In the genomic region with DNA sequence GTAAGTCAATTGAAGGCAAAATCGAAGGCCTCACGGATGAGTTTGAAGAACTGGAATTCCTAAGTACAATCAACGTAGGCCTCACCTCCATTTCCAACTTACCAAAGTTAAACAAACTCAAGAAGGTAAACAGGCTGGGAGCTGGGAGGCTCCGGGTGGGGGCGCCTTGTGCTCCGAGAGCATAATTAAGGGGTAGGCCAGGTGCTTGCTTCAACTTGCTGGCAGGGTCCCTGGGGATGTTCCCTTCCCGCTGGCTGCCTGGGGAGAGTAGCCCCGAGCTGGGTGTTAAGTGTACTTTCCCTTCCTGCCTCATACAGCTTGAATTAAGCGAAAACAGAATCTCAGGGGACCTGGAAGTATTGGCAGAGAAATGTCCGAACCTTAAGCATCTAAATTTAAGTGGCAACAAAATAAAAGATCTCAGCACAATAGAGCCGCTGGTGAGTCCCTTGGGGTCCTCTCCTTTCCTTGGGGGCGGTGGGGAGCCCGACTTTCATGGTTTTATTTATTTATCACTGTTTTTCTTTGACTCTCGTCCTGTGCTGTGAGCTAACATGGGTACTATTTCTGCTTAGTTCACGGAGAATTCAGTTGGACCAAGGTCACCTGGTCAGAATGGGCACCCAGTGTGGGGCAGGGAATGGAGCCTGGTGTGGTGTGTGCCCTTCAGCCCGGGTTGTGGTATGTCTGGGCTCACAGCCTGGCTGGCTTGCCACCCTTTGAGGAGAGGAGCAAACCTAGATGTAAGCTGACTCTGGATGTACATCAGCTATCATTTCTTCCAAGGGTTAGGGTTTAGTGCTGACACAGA, we compare ENCODE assay signal across 12 mouse cellular contexts. TPM values are rescaled to one million over a fixed set of nuclear protein-coding genes. Genes with fewer than 3 reads are reported as not detected.
DNase-seq lines count a peak whose midpoint lies in the region; TF ChIP-seq lines count a peak whose summit lies in the region.
"Had no signal": no experiment of that assay in that cellular context is flagged by ENCODE, and none has a peak within 500 bp of the region (broad histone marks: within the 10 kb centered on the region; RNA-seq: fewer than 3 reads in every experiment).

No protein-coding gene starts in this region.

- no peak overlapping the region for H3K4me3 ChIP-seq in heart, embryonic 10.5 days
- no peak overlapping the region for H3K4me3 ChIP-seq in layer of hippocampus, adult 2 months
- H3K4me3 ChIP-seq: heart, embryonic 13.5 days; hindbrain, embryonic 13.5 days had no signal

- peaks cover 66% of the 10 kb centered on the region for H3K36me3 ChIP-seq in heart, embryonic 10.5 days

- no peak overlapping the region for H3K27ac ChIP-seq in heart, embryonic 10.5 days
- peak overlapping the region; percentile 2; the same call in 1 of the 2 replicates for H3K27ac ChIP-seq in layer of hippocampus, adult 2 months

- no peaks in the 10 kb centered on the region for H3K9me3 ChIP-seq in heart, embryonic 10.5 days
- H3K9me3 ChIP-seq: heart, embryonic 13.5 days; hindbrain, embryonic 13.5 days had no signal

- peaks cover 69% of the 10 kb centered on the region for H3K4me1 ChIP-seq in heart, embryonic 10.5 days

- TF ChIP-seq CTCF in layer of hippocampus, adult 2 months (conservative IDR thresholded peaks at IDR 0.05), result no peak

- H3K27me3 ChIP-seq in heart, embryonic 10.5 days (ENCODE audit: insufficient read depth, poor library complexity, severe bottlenecking), result no peaks in the 10 kb centered on the region
- H3K27me3 ChIP-seq: heart, embryonic 13.5 days; hindbrain, embryonic 13.5 days had no signal

- peak; percentile 95 for DNase-seq in heart, adult 11 months
- no peak for DNase-seq in heart, embryonic 10.5 days (ENCODE audit: low spot score)
- no peak for DNase-seq in layer of hippocampus, adult 2 months (ENCODE audit: low spot score in 2 of 2)
- DNase-seq in layer of hippocampus, adult 9-10 months (ENCODE audit: low spot score), result no peak
- DNase-seq in MN1 (ENCODE audit: low spot score), result peak; percentile 26
- DNase-seq in lung, postnatal 36 days, result peak; percentile 72
- DNase-seq in urinary bladder, postnatal 14 days (ENCODE audit: low spot score), result no peak
- DNase-seq: kidney, postnatal 4 days; layer of hippocampus, postnatal 36 days; right cerebral cortex, postnatal 25 days had no signal

- WGBS in heart, embryonic 10.5 days, result 80% methylated on average over 16 of the region's 16 CpGs

RNA-seq across cellular contexts. Expression of a gene that starts 30.9 kb away (rescaled TPM):
- polyA plus RNA-seq in heart, embryonic 10.5 days (2016; fragmentation: Nextera tagmentation; extraction: Ambion mirVana), result 160 and 178 TPM in 2 replicates
- total RNA-seq in layer of hippocampus, adult 2 months (2021), result 100 to 1,000 TPM; 350 to 351 TPM

Comparison
In these comparisons a context has a peak if more than half of its experiments do, and no peak if none do; other contexts are left out.
1. DNase-seq: peak in heart, adult 11 months (single experiment), MN1 (single experiment) and lung, postnatal 36 days (single experiment); none in heart, embryonic 10.5 days (single experiment), layer of hippocampus, adult 2 months (0 of 2), layer of hippocampus, adult 9-10 months (single experiment) and urinary bladder, postnatal 14 days (single experiment).